ENCODE assay signal across 13 mouse cellular contexts in genomic region chr6:85935646-85936045, GRCm38 (mm10). TPM values are rescaled to one million over a fixed set of nuclear protein-coding genes. Genes with fewer than 3 reads are reported as not detected.
DNase-seq lines count a peak whose midpoint lies in the region; ATAC-seq and TF ChIP-seq lines count a peak whose summit lies in the region.
"Had no signal": no experiment of that assay in that cellular context is flagged by ENCODE, and none has a peak within 500 bp of the region (broad histone marks: within the 10 kb centered on the region; RNA-seq: fewer than 3 reads in every experiment).

No protein-coding gene starts in this region.

- peak; percentile 41; the same call in 1 of the 2 replicates for TF ChIP-seq CTCF in kidney, postnatal 0 days (IDR thresholded peaks at IDR 0.05; ENCODE audit: low read depth)
- no peak for TF ChIP-seq CTCF in thymus, adult 2 months (IDR thresholded peaks at IDR 0.05; ENCODE audit: borderline replicate concordance, control insufficient read depth, extremely low read depth, insufficient read depth, low read length, poor library complexity)

- no peak overlapping the region for H3K4me3 ChIP-seq in kidney, postnatal 0 days (replicated peaks; ENCODE audit: low read depth, low read length)
- no peak overlapping the region for H3K4me3 ChIP-seq in thymus, adult 2 months (ENCODE audit: control insufficient read depth, insufficient read depth, low read length)

- peaks cover 7% of the 10 kb centered on the region; the same call in 1 of the 2 replicates for H3K36me3 ChIP-seq in kidney, postnatal 0 days (ENCODE audit: insufficient read depth, low read length)
- H3K36me3 ChIP-seq in thymus, adult 2 months (ENCODE audit: control insufficient read depth, insufficient read depth, low read length) = 0 out of 2 replicates have a peak, but pooled peaks cover 5% of the 10 kb centered on the region

- H3K9me3 ChIP-seq in kidney, postnatal 0 days (replicated peaks; ENCODE audit: low read length) = no peaks in the 10 kb centered on the region
- H3K9me3 ChIP-seq: forebrain, embryonic 10.5 days; heart, embryonic 10.5 days had no signal

- 74% methylated on average over 3 of the region's 3 CpGs for WGBS in kidney, postnatal 0 days
- whole genome bisulfite sequencing in thymus, adult 2 months = 75% methylated on average over 3 of the region's 3 CpGs

- H3K9ac ChIP-seq in kidney, postnatal 0 days (ENCODE audit: low read depth, low read length) = no peak overlapping the region

- no peak overlapping the region for H3K4me2 ChIP-seq in kidney, postnatal 0 days (ENCODE audit: low read length)

- no peak for TF ChIP-seq POLR2A in thymus, adult 2 months (IDR thresholded peaks at IDR 0.05; ENCODE audit: control insufficient read depth, extremely low read depth, insufficient read depth, low read length, poor library complexity)

- no peak overlapping the region for H3K27ac ChIP-seq in kidney, postnatal 0 days
- H3K27ac ChIP-seq in thymus, adult 2 months (ENCODE audit: control insufficient read depth, insufficient read depth, low read length) = no peak overlapping the region
- H3K27ac ChIP-seq: forebrain, embryonic 10.5 days had no signal

- no peaks in the 10 kb centered on the region for H3K27me3 ChIP-seq in kidney, postnatal 0 days (ENCODE audit: insufficient read depth, low read length)
- H3K27me3 ChIP-seq in thymus, adult 2 months (ENCODE audit: control insufficient read depth, insufficient read depth, low read length) = no peaks in the 10 kb centered on the region

- DNase-seq in kidney, postnatal 0 days (ENCODE audit: low spot score) = no peak
- no peak for DNase-seq in kidney, postnatal 10 days
- DNase-seq in thymus, adult 2 months = peak; percentile 13
- DNase-seq in thymus, adult 18-20 months = no peak
- peak; percentile 10 for DNase-seq in c-Kit-positive CD71-negative TER-119-negative erythroid progenitor cells, embryonic 14.5 days (ENCODE audit: low read depth)
- no peak for DNase-seq in adrenal gland, postnatal 36 days
- DNase-seq in frontal cortex, postnatal 14 days (ENCODE audit: low spot score in 2 of 2) = no peak
- DNase-seq: cerebellum, adult 9-10 months; gastrocnemius, postnatal 10 days; kidney, adult 9 months; lung, adult 18-20 months had no signal

- ATAC-seq in kidney, postnatal 0 days (replicated peaks; ENCODE audit: low FRiP score, low read depth) = no peak

- no peaks in the 10 kb centered on the region for H3K4me1 ChIP-seq in kidney, postnatal 0 days (replicated peaks; ENCODE audit: insufficient read depth, low read length)
- H3K4me1 ChIP-seq in thymus, adult 2 months (replicated peaks; ENCODE audit: control insufficient read depth, insufficient read depth, low read length) = peaks cover 11% of the 10 kb centered on the region

RNA-seq across cellular contexts. Expression of gene Nat8f1, which starts 20.2 kb away (rescaled TPM):
- polyA plus RNA-seq in kidney, postnatal 0 days (2015; fragmentation: Nextera tagmentation; extraction: Ambion mirVana) = 165 and 182 TPM in 2 replicates
- 10.3 and 12.5 TPM in 2 replicates for polyA plus RNA-seq in thymus, adult 2 months (2012; rRNA removed)
- 10 to 100 TPM; 35.9 to 55.9 TPM for total RNA-seq in adrenal gland, postnatal 36 days (2021)

RNA-seq across cellular contexts. Expression of gene Tprkb, which starts 24.0 kb away (rescaled TPM):
- polyA plus RNA-seq in kidney, postnatal 0 days (2015; fragmentation: Nextera tagmentation; extraction: Ambion mirVana) = 53.3 and 54.3 TPM in 2 replicates
- 16.8 and 20.6 TPM in 2 replicates for polyA plus RNA-seq in thymus, adult 2 months (2012; rRNA removed)
- total RNA-seq in adrenal gland, postnatal 36 days (2021) = 10 to 100 TPM; 40.7 to 56.0 TPM

RNA-seq across cellular contexts. Expression of gene Dusp11, which starts 25.8 kb away (rescaled TPM):
- 33.5 and 38.7 TPM in 2 replicates for polyA plus RNA-seq in kidney, postnatal 0 days (2015; fragmentation: Nextera tagmentation; extraction: Ambion mirVana)
- polyA plus RNA-seq in thymus, adult 2 months (2012; rRNA removed) = 60.8 and 65.6 TPM in 2 replicates
- 100 to 1,000 TPM; 116 to 129 TPM for total RNA-seq in adrenal gland, postnatal 36 days (2021)

RNA-seq across cellular contexts. Expression of gene Nat8f4, which starts 31.0 kb away (rescaled TPM):
- polyA plus RNA-seq in kidney, postnatal 0 days (2015; fragmentation: Nextera tagmentation; extraction: Ambion mirVana) = 7.2 and 7.7 TPM in 2 replicates
- polyA plus RNA-seq in thymus, adult 2 months (2012; rRNA removed) = 2.9 and 4.1 TPM in 2 replicates
- 10 to 100 TPM in 1 of 2 experiments, 1 to 10 TPM in 1; 8.0 to 13.5 TPM for total RNA-seq in adrenal gland, postnatal 36 days (2021)

Comparison
In these comparisons a context has a peak if more than half of its experiments do, and no peak if none do; other contexts are left out.
1. DNase-seq: peak in thymus, adult 2 months (single experiment) and c-Kit-positive CD71-negative TER-119-negative erythroid progenitor cells, embryonic 14.5 days (single experiment); none in kidney, postnatal 0 days (single experiment), kidney, postnatal 10 days (single experiment), thymus, adult 18-20 months (0 of 2), adrenal gland, postnatal 36 days (0 of 2) and frontal cortex, postnatal 14 days (0 of 2).
2. RNA of gene Nat8f1, which starts 20.2 kb away (polyA plus RNA-seq): 165 to 182 TPM in kidney, postnatal 0 days; 10.3 to 12.5 TPM in thymus, adult 2 months; every median in the first group is over 10 times any median in the second.